Mouse (Mus musculus) left cerebral cortex, postnatal 4 days (tissue): ENCODE data around the gene Vwa3b. TPM values are rescaled to one million over a fixed set of nuclear protein-coding genes. Genes with fewer than 3 reads are reported as not detected.
"Not testable (repeated sequence)": the region's sequence is repeated elsewhere in the genome, so short reads cannot be mapped to it uniquely, and the experiment has no call there.

ENCODE experiments used
- DNase-seq: peaks from one replicate; pipeline ENCODE4 v3.0.0-alpha.2; 2022
- intact Hi-C: fragments of 180-260 bp; cut with DNase I; formaldehyde crosslinking; loops from one replicate; pipeline ENCODE4 v1.15.1; 2025
- total RNA-seq, 2 experiments: library from RNA; stranded (reverse); gene quantifications; 2 replicates each; pipeline ENCODE4 v1.2.3; 2021

Vwa3b gene
- total RNA-seq, 2 experiments from 2014 or later, result 2.1 to 4.2 TPM

GRCm38 (mm10) chr1:37006529-37006928 lies 19.9 kb upstream of the Vwa3b start:
- DNase-seq, intact Hi-C loops: not testable (repeated sequence)

- no peak for DNase-seq
- intact Hi-C loops, result no loop called here
Observed at GRCm38 (mm10) chr1:37009880-37010279, 16.5 kb upstream of the Vwa3b start.

- intact Hi-C loops, result no loop called here
- DNase-seq, result no peak
Observed at GRCm38 (mm10) chr1:37011626-37012209, 14.7 kb upstream of the Vwa3b start.

GRCm38 (mm10) chr1:37013006-37013405 lies 13.4 kb upstream of the Vwa3b start:
- intact Hi-C loops, result no loop called here
- no peak for DNase-seq

- intact Hi-C loops, result no loop called here
- no peak for DNase-seq
Observed at GRCm38 (mm10) chr1:37013687-37014086, 12.7 kb upstream of the Vwa3b start.

- no peak for DNase-seq
- intact Hi-C loops, result no loop called here
Observed at GRCm38 (mm10) chr1:37019017-37019416, 7.4 kb upstream of the Vwa3b start.

- intact Hi-C loops, result loop anchor here (10.0 kb wide), 1 partner anchor 78 kb away; the partner anchor contains the start of gene Tmem131
- no peak for DNase-seq
Observed at GRCm38 (mm10) chr1:37022704-37023103, 3.7 kb upstream of the Vwa3b start.

GRCm38 (mm10) chr1:37024736-37025135 lies 1.7 kb upstream of the Vwa3b start:
- intact Hi-C loops, result loop anchor here (10.0 kb wide), 1 partner anchor 80 kb away; the partner anchor contains the start of gene Tmem131
- DNase-seq, result no peak

GRCm38 (mm10) chr1:37025376-37025775 lies 1.0 kb upstream of the Vwa3b start:
- DNase-seq, result no peak
- intact Hi-C loops, result loop anchor here (10.0 kb wide), 1 partner anchor 81 kb away; the partner anchor contains the start of gene Tmem131

- no peak for DNase-seq
- intact Hi-C loops, result loop anchor here (10.0 kb wide), 1 partner anchor 82 kb away; the partner anchor contains the start of gene Tmem131
Observed at GRCm38 (mm10) chr1:37026866-37027265, 470 bp downstream of the Vwa3b start.

- no peak for DNase-seq
- intact Hi-C loops, result loop anchor here (10.0 kb wide), 1 partner anchor 84 kb away; the partner anchor contains the start of gene Tmem131
Observed at GRCm38 (mm10) chr1:37028439-37029153, 2.2 kb downstream of the Vwa3b start.

GRCm38 (mm10) chr1:37029154-37029907 lies 2.9 kb downstream of the Vwa3b start:
- intact Hi-C loops, result loop anchor here (10.0 kb wide), 1 partner anchor 85 kb away; the partner anchor contains the start of gene Tmem131

GRCm38 (mm10) chr1:37029942-37030341 lies 3.5 kb downstream of the Vwa3b start:
- DNase-seq, result no peak
- intact Hi-C loops, result loop anchor here (10.0 kb wide), 1 partner anchor 85 kb away; the partner anchor contains the start of gene Tmem131

More at GRCm38 (mm10) chr1:37029154-37029907, 2.9 kb downstream of the Vwa3b start:
- peak; percentile 86 for DNase-seq

- no peak for DNase-seq
- intact Hi-C loops, result no loop called here
Observed at GRCm38 (mm10) chr1:37030693-37031092, 4.3 kb downstream of the Vwa3b start.

GRCm38 (mm10) chr1:37035879-37036278 lies 9.5 kb downstream of the Vwa3b start:
- no peak for DNase-seq
- intact Hi-C loops, result no loop called here

- DNase-seq, result no peak
- intact Hi-C loops, result no loop called here
Observed at GRCm38 (mm10) chr1:37041126-37041525, 14.7 kb downstream of the Vwa3b start.

GRCm38 (mm10) chr1:37041856-37042255 lies 15.5 kb downstream of the Vwa3b start:
- intact Hi-C loops, result no loop called here
- no peak for DNase-seq

GRCm38 (mm10) chr1:37042769-37043168 lies 16.4 kb downstream of the Vwa3b start:
- intact Hi-C loops, result no loop called here
- DNase-seq, result no peak

- DNase-seq, result no peak
- intact Hi-C loops, result no loop called here
Observed at GRCm38 (mm10) chr1:37043196-37043595, 16.8 kb downstream of the Vwa3b start.

GRCm38 (mm10) chr1:37045472-37045871 lies 19.1 kb downstream of the Vwa3b start:
- no peak for DNase-seq
- intact Hi-C loops, result no loop called here

- DNase-seq, result no peak
- intact Hi-C loops, result no loop called here
Observed at GRCm38 (mm10) chr1:37049159-37049558, 22.8 kb downstream of the Vwa3b start.
